Mouse (Mus musculus) central nervous system, embryonic 14 days (tissue): ENCODE results near the gene Krtap19-3. TPM values are rescaled to one million over a fixed set of nuclear protein-coding genes. Genes with fewer than 3 reads are reported as not detected.

Source experiments
- polyA plus RNA-seq: library from polyadenylated mRNA; depleted of rRNA; stranded (reverse); fragments of >200 nt; gene quantifications from 2 replicates; pipeline ENCODE4 v1.2.3, GENCODE M21; 2012; rRNA removed

Gene Krtap19-3
- polyA plus RNA-seq = not detected in 2 replicates

DNA sequence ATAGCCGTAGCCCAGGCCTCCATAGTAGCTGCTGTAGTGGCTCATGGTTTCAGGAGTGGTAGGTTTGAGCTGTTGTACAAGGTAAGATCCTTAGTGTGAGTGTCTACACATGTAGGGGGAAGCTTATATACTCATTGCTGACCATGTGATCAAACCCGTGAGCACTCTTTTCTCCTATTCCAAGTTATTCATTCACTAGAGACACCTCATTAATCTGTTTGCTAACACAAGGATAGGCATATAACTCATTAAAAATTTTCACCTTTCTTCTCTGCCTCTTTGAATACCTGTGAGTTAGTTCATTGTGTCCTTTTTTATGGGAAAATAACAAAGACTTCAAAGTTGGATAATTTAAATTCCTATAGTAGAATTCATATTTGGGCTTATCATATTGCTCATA is at the start of gene Krtap19-3:
Gene Krtap19-3 (minus strand): TSS at position 101 of the 400 bp plus-strand sequence.

DNA sequence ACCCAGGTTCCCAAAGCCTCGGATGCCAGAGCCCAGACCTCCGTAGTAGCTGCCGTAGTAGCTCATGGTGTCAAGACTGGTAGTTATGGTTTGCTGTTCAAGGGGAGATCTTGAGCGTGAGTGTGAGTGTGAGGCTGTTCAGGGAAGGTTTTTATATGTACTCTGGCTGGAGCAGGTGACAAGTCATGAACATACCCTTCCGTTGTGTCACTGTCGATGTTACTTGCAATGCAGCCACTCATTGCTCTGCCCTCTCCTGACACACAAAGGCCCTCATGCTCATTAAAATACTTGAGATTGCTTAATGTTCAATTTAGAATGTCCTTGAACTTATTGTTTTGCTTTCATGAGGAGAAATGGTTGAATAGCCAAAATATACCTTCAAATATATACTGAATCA is 18.5 kb upstream of the Krtap19-3 start, which contains the start of gene Krtap19-5:
Gene Krtap19-5 (minus strand): TSS at position 101 of the 400 bp plus-strand sequence.

GRCm38 (mm10) chr16:88884989-88885388 is 7.2 kb upstream of the Krtap19-3 start, which contains the start of gene Krtap19-4:
TSS of gene Krtap19-4 (minus strand) at chr16:88885089.

GRCm38 (mm10) chr16:88874169-88874568 is 3.7 kb downstream of the Krtap19-3 start, which contains the start of gene Krtap19-2:
TSS of gene Krtap19-2 (minus strand) at chr16:88874269.

DNA sequence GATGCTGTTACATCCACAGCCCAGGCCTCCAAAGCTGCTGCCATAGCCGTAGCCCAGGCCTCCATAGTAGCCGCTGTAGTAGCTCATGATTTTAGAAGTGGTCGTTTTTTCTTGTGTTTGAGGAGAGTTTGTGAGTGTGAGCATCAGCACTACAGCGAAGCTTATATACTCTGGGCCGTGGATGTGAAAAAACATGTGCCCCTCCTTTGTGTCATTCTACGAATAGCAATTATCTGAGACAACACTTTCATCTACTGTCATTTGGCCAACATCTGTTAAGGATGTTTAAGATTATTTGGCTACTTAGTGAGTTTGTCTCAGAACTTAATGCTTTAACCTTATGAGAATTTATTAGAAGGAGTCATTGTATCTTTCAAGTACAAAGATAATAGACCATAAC is 8.5 kb downstream of the Krtap19-3 start, which contains the start of gene Krtap19-1:
Gene Krtap19-1 (minus strand): TSS at position 101 of the 400 bp plus-strand sequence.

Other genes with a start within 250 kb of the Krtap19-3 start
- not detected in 2 replicates for gene Krtap26-1, start 230.2 kb downstream of the Krtap19-3 start, polyA plus RNA-seq
- not detected in 2 replicates for gene Krtap27-1, start 206.4 kb downstream of the Krtap19-3 start, polyA plus RNA-seq
- gene 2310061N02Rik, start 170.1 kb downstream of the Krtap19-3 start, polyA plus RNA-seq = not detected in 2 replicates
- gene Krtap13-1, start 149.2 kb downstream of the Krtap19-3 start, polyA plus RNA-seq = not detected in 2 replicates
- gene Krtap13, start 126.4 kb downstream of the Krtap19-3 start, polyA plus RNA-seq = not detected in 2 replicates
- not detected in 2 replicates for gene 2310034C09Rik, start 119.2 kb downstream of the Krtap19-3 start, polyA plus RNA-seq
- not detected in 2 replicates for gene 2310057N15Rik, start 103.8 kb downstream of the Krtap19-3 start, polyA plus RNA-seq
- not detected in 2 replicates for gene Gm5965, start 100.1 kb downstream of the Krtap19-3 start, polyA plus RNA-seq
- gene Gm20741, start 65.8 kb downstream of the Krtap19-3 start, polyA plus RNA-seq = not detected in 2 replicates
- not detected in 2 replicates for gene Krtap15, start 57.8 kb downstream of the Krtap19-3 start, polyA plus RNA-seq
- gene Krtap14, start 51.9 kb downstream of the Krtap19-3 start, polyA plus RNA-seq = not detected in 2 replicates
- not detected in 2 replicates for gene Krtap19-1, start 8.6 kb downstream of the Krtap19-3 start, polyA plus RNA-seq
- not detected in 2 replicates for gene Krtap19-2, start 3.8 kb downstream of the Krtap19-3 start, polyA plus RNA-seq
- gene Krtap19-4, start 7.1 kb upstream of the Krtap19-3 start, polyA plus RNA-seq = not detected in 2 replicates
- not detected in 2 replicates for gene Krtap19-5, start 18.4 kb upstream of the Krtap19-3 start, polyA plus RNA-seq
- not detected in 2 replicates for gene Krtap19-9b, start 54.2 kb upstream of the Krtap19-3 start, polyA plus RNA-seq
- not detected in 2 replicates for gene Krtap16-3, start 84.8 kb upstream of the Krtap19-3 start, polyA plus RNA-seq
- not detected in 2 replicates for gene Krtap22-2, start 132.7 kb upstream of the Krtap19-3 start, polyA plus RNA-seq
- not detected in 2 replicates for gene Gm10229, start 137.2 kb upstream of the Krtap19-3 start, polyA plus RNA-seq
- gene Krtap6-1, start 153.7 kb upstream of the Krtap19-3 start, polyA plus RNA-seq = not detected in 2 replicates
- not detected in 2 replicates for gene Gm10228, start 163.4 kb upstream of the Krtap19-3 start, polyA plus RNA-seq
- not detected in 2 replicates for gene Krtap6-5, start 169.8 kb upstream of the Krtap19-3 start, polyA plus RNA-seq
- not detected in 2 replicates for gene 1110025L11Rik, start 186.0 kb upstream of the Krtap19-3 start, polyA plus RNA-seq
- gene Krtap6-3, start 206.0 kb upstream of the Krtap19-3 start, polyA plus RNA-seq = not detected in 2 replicates